Mouse (Mus musculus) right cerebral cortex, adult 18-20 months (tissue): ENCODE data around the gene Sppl3.

Experiments used
- DNase-seq: peaks from one replicate; pipeline ENCODE4 v3.0.0; 2022; ENCODE audit warnings: mixed read lengths

The Sppl3 gene

GRCm38 (mm10) chr5:115010577-115011216 lies at the start of gene Sppl3:
TSS of gene Sppl3 (plus strand) at chr5:115011137.
- peak; percentile 93 for DNase-seq

- DNase-seq, result no peak
These were observed 49.2 kb upstream of the Sppl3 start for GRCm38 (mm10) chr5:114961590-114962360.

- DNase-seq, result no peak
These were observed 46.5 kb upstream of the Sppl3 start for GRCm38 (mm10) chr5:114964315-114964966.

GRCm38 (mm10) chr5:114964967-114965898 lies 45.7 kb upstream of the Sppl3 start:
- no peak for DNase-seq

DNA sequence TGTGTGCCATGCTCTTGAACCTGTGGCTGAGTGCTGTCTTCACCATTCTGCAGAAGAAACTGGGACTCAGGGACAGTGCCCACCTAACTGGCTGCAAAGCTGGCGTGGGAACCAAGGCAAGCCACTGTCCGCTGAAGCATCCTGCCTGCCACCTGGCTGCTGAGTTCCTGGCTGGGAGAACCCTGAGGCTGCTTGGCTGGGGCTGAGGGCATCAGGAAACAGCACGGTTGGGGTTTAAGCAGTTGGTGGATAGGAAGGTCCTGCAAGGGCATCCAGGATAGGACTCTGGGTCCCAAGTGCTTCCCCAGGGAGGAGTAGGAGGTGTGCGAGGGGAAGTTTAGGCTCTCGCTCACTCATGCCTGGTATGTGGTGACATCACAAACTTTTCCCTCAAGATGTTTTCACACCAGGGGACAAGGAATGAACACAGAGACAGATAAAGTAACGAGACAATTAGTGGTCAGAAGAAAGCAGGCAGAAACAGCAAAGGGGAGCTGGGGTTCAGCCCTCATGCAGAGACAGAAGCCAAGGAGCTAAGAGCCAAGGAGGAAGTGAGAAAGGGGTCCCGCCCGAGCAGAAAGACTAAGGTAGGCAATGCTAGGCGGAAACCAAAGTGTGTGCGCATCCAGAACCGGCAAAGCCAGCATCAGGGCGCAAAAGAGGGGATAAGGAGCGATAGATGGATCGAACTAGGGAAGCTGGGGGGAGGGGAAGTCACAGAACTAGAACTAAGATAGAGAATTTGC lies 43.2 kb upstream of the Sppl3 start:
- DNase-seq, result no peak

GRCm38 (mm10) chr5:114968651-114969050 lies 42.3 kb upstream of the Sppl3 start:
- DNase-seq, result no peak

DNA sequence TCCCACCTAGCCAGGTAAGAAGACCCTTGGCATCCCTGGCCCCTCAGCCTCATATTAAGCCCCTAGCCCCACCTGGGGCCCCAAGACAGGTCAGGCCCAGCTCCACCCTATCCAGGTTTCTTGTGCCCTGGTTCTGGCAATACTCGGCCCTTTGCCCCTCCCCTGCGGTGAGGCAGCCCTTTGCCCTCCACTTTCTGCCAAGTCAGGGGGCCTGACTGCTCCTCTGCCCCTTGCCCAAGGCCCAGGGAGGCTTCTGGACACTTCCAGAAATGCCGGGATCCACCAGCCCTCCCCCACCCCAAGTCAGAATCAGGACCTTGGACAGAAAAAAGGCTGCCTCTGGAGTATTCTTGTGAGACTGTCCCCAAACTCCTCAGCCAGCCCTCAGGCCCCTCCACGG lies 41.9 kb upstream of the Sppl3 start:
- DNase-seq, result no peak

GRCm38 (mm10) chr5:114969609-114970215 lies 41.2 kb upstream of the Sppl3 start:
- no peak for DNase-seq

DNA sequence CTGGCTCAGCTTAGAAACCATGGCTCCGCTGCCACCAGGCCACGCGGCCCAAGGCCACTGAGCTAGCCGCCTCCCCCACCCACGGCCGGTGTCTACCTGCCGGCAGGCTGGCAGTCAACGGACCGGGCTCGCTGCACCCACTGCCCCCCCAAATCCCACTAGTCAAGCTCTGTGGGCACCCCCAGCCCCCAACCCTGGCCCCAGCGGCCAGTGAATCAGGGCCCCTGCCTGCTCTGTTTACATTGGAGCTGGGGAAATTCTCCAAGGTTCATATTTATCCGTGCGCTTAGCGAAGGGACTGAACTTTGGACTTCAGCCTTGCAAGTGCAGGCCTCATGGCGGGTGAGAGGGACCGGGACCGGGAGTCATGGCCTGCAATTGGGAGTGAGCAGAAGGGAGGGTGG lies 40.1 kb upstream of the Sppl3 start, which contains the start of gene Hnf1a:
Hnf1a (minus strand) TSS at position 271 of the 404 bp plus-strand sequence.
- no peak for DNase-seq

GRCm38 (mm10) chr5:114972201-114972600 lies 38.7 kb upstream of the Sppl3 start:
- DNase-seq, result no peak

DNA sequence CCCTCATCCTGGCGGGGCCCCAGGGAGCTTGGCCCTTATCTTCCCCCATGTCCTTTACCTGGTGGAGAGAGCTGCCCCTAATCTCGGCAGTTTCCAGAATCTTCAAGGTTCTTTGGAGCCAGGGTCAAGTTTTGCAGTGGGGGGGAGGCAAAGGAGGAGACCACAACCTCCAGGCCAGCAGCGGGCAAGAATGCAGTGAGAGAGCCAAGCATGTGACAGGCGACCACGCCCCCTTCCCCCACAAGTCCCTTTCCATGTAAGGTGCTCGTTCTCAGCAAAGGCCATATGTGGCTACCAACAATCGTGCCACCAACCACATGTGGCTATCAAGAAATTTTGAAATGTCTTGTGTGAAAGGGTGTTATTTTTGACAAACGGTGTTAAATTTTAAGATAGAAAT lies 37.8 kb upstream of the Sppl3 start:
- DNase-seq, result no peak

- DNase-seq, result no peak
These were observed 34.0 kb upstream of the Sppl3 start for GRCm38 (mm10) chr5:114976935-114977334.

- no peak for DNase-seq
These were observed 32.5 kb upstream of the Sppl3 start for GRCm38 (mm10) chr5:114978473-114978872.

DNA sequence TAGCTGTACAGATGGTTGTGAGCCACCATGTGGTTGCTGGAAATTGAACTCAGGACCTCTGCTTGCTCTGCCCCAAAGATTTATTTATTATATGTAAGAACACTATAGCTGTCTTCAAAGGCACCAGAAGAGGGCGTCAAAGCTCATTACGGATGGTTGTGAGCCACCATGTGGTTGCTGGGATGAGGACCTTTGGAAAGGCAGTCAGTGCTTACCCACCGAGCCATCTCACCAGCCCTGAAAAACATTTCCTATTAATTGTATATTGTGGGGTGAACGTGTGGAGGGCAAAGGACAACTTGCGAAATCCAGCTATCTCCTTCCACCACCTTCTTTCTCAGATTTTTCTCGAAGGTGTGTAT lies 32.1 kb upstream of the Sppl3 start:
- DNase-seq, result no peak

GRCm38 (mm10) chr5:114979250-114980121 lies 31.5 kb upstream of the Sppl3 start:
- peak; percentile 82 for DNase-seq

- DNase-seq, result no peak
These were observed 30.7 kb upstream of the Sppl3 start for GRCm38 (mm10) chr5:114980122-114980748.

- DNase-seq, result no peak
These were observed 28.9 kb upstream of the Sppl3 start for GRCm38 (mm10) chr5:114982001-114982400.

- no peak for DNase-seq
These were observed 25.9 kb upstream of the Sppl3 start for GRCm38 (mm10) chr5:114985074-114985473.

DNA sequence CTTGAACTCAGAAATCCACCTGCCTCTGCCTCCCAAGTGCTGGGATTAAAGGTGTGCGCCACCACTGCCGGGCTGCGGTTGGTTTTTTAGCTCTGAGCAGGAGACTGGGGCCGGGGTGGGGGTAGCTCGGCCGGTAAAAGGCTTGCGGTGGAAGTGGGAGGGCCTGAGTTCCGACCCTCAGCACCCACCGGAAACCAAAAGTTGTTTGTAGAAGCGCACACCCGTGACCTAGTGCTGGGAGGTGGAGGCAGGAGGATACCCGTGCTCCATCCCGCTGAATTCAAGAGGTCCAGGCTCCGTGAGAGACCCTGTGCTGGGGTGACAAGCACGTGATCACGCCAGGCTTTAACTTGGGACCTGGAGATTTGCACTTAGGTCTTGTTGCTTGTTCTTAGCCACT lies 14.5 kb upstream of the Sppl3 start:
- DNase-seq, result no peak

DNA sequence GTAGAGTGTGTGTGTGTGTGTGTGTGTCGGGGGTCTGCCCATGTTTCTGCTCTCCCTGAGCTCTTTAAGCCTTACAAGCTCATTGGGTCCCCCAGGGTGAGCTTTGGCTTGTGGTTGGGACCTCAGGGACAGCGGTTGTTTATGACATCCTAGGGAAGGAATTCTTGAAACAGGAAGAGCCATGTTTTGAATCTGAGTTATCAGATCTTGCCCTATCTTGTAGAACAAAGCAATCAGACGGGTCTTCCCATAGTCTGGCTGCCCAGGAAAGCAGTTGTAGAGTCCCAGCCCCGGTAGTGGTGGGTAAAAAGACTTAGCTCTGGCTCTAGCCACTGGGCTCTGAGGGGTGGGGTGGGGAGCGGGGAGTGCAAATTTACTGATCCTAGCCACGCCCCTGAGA lies 13.6 kb upstream of the Sppl3 start:
- DNase-seq, result no peak
